Mouse (Mus musculus) midbrain, embryonic 11.5 days (tissue): ENCODE data around the gene Zc3h7a. TPM values are rescaled to one million over a fixed set of nuclear protein-coding genes. Genes with fewer than 3 reads are reported as not detected.
A peak's percentile ranks its signal among the peaks of the same experiment; 100 is the strongest.
"Not testable (repeated sequence)": the region's sequence is repeated elsewhere in the genome, so short reads cannot be mapped to it uniquely, and the experiment has no call there.

Experiments used
- ATAC-seq: fragments of 200-750 bp; cut with Nextera tagmentation; 2 replicates; pipeline ENCODE4 v1.8.0; 2017; ENCODE audit warnings: moderate TSS enrichment, moderate library complexity; ENCODE audit not compliant: low FRiP score
- DNase-seq: peaks from one replicate; pipeline ENCODE4 v3.0.0; 2015; ENCODE audit warnings: low spot score; ENCODE audit errors: missing footprints
- H3K27ac ChIP-seq: fragments of 300-500 bp; sonication (generic); 2 replicates; pipeline ENCODE4 v1.5.1; 2014; ENCODE audit warnings: low read depth, low read length
- H3K27me3 ChIP-seq: fragments of 300-500 bp; sonication (generic); 2 replicates; pipeline ENCODE4 v1.6.1; 2014; ENCODE audit warnings: mild to moderate bottlenecking, low read length, moderate library complexity, mixed read lengths; ENCODE audit not compliant: control insufficient read depth, insufficient read depth
- H3K36me3 ChIP-seq: fragments of 300-500 bp; sonication (generic); 2 replicates; pipeline ENCODE4 v1.6.1; 2014; ENCODE audit warnings: mild to moderate bottlenecking, low read length, moderate library complexity, mixed read lengths; ENCODE audit not compliant: control insufficient read depth, insufficient read depth
- H3K4me1 ChIP-seq: fragments of 300-500 bp; sonication (generic); 2 replicates; pipeline ENCODE4 v1.6.1; 2014; ENCODE audit warnings: low read length; ENCODE audit not compliant: control insufficient read depth, insufficient read depth
- H3K4me2 ChIP-seq: fragments of 300-500 bp; sonication (generic); 2 replicates; pipeline ENCODE4 v1.6.1; 2014; ENCODE audit warnings: mild to moderate bottlenecking, moderate library complexity
- H3K4me3 ChIP-seq: fragments of 300-500 bp; sonication (generic); 2 replicates; pipeline ENCODE4 v1.5.1; 2014; ENCODE audit warnings: low read depth, low read length
- H3K9ac ChIP-seq: fragments of 300-500 bp; sonication (generic); 2 replicates; pipeline ENCODE4 v1.6.1; 2014; ENCODE audit warnings: low read length
- H3K9me3 ChIP-seq: fragments of 300-500 bp; sonication (generic); 2 replicates; pipeline ENCODE4 v1.6.1; 2016; ENCODE audit warnings: low read length; ENCODE audit not compliant: control insufficient read depth
- WGBS: fragments of 180-500 bp; shearing (Covaris S2); extraction: QIAGEN DNeasy Blood & Tissue Kit; methylation state at CpG from one replicate; pipeline ENCODE4 v1.1.7; 2014; 5-methylcytosine and 5-hydroxymethylcytosine counted together
- polyA plus RNA-seq: library from polyadenylated mRNA; unstranded; fragments of >200 nt; fragmentation: Nextera tagmentation; extraction: Ambion mirVana; gene quantifications from 2 replicates; pipeline ENCODE4 v1.2.1, GENCODE M21; 2014

Gene Zc3h7a
- polyA plus RNA-seq, 1 experiment from 2014 or later: 82.2 TPM

DNA sequence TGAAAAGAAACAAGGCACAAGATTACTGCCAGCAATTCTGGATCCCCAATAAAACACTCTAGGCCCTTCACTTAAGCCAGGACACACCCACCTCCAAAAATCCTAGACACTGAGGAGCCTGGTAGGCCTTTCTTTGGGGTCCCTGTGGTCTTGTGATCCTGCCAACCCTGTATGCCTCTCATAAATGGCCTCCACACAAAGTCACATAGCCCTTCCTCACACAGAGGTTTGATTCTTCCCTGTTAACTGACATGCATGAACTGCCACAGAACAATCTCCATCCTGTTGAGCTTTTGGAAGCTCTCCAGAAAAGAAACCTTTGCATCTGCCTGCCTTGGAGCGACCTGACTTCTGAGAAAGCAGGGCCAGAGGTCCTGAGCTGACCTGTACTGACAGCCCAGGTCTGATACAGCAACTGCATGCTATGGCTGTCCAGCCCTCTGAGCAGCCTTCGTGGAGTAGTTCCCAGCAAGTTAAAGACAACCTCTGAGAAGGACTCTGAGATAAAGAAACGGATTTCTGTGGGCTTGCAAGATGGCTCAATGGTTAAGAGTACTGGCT, 11.4 kb downstream of the Zc3h7a start:
- WGBS: 84% methylated on average over 3 of the region's 3 CpGs
- H3K36me3 ChIP-seq: no peaks in the 10 kb centered on the region
- no peaks in the 10 kb centered on the region for H3K9me3 ChIP-seq
- H3K27ac ChIP-seq: no peak overlapping the region
- H3K9ac ChIP-seq: no peak overlapping the region
- H3K4me2 ChIP-seq: no peak overlapping the region
- H3K4me1 ChIP-seq: no peaks in the 10 kb centered on the region
- no peak for ATAC-seq
- no peak overlapping the region for H3K4me3 ChIP-seq
- no peaks in the 10 kb centered on the region for H3K27me3 ChIP-seq
- DNase-seq: no peak

DNA sequence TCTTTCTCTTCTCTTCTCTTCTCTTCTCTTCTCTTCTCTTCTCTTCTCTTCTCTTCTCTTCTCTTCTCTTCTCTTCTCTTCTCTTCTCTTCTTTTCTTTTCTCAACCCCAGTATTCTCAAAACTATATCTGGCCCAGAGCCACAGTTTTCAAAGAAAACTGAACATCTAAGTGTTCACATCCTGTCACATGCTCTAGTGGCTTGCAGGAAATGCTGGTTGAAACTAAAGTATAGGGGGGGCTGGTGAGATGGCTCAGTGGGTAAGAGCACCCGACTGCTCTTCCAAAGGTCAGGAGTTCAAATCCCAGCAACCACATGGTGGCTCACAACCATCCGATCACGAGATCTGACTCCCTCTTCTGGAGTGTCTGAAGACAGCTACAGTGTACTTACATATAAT, 18.5 kb downstream of the Zc3h7a start:
- not testable (repeated sequence) for H3K36me3 ChIP-seq, DNase-seq, H3K9ac ChIP-seq, H3K4me1 ChIP-seq, H3K4me2 ChIP-seq, ATAC-seq, H3K27ac ChIP-seq, H3K27me3 ChIP-seq, H3K9me3 ChIP-seq, H3K4me3 ChIP-seq
- WGBS: 59% methylated on average over 1 of the region's 3 CpGs

DNA sequence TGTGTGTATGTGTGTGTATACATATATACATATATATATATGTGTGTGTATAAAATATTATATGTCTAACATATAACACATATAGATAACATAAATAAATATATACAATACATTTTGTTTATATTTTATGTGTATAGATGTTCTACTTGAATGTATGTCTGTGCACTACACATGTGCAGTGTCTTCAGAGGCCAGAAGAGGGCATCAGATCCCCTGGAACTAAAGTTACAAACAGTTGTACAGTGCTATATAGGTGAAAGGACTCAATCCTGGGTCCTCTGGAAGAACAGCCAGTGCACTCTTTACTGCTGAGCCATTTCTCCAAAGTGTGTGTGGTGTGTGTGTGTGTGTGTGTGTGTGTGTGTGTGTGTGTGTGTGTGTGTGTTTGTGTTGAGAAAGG, 21.7 kb downstream of the Zc3h7a start:
- H3K4me3 ChIP-seq: no peak overlapping the region
- H3K27ac ChIP-seq: no peak overlapping the region
- DNase-seq (no peak), ATAC-seq (no peak)
- H3K27me3 ChIP-seq: no peaks in the 10 kb centered on the region
- no peak overlapping the region for H3K4me2 ChIP-seq
- H3K9me3 ChIP-seq: no peaks in the 10 kb centered on the region
- H3K36me3 ChIP-seq: 0 out of 2 replicates have a peak, but pooled peaks cover 5% of the 10 kb centered on the region
- no peaks in the 10 kb centered on the region for H3K4me1 ChIP-seq
- no peak overlapping the region for H3K9ac ChIP-seq

DNA sequence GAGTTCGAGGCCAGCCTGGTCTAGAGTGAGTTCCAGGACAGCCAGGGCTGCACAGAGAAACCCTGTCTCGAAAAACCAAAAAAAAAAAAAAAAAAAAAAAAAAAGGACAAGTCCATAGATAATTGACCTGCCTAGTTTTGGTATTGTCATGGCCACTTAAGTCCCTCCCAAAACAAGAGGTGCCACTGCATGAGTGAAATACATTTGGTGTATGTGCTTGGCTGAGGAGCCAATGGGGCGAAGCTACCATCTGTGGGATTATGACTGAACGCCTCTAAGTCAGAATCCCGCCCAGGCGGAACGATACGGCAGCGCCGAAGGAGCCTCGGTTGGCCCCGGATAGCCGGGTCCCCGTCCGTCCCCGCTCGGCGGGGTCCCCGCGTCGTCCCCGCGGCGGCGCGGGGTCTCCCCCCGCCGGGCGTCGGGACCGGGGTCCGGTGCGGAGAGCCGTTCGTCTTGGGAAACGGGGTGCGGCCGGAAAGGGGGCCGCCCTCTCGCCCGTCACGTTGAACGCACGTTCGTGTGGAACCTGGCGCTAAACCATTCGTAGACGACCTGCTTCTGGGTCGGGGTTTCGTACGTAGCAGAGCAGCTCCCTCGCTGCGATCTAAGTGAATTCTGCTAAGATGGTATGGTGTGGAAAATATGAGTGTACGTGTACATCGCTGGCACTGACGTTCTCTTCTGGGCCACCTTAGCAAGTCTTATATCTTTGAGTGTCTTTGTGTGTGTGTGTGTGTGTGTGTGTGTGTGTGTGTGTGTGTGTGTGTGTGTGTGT, 32.3 kb downstream of the Zc3h7a start:
- not testable (repeated sequence) for H3K27me3 ChIP-seq, H3K4me2 ChIP-seq, H3K4me3 ChIP-seq, H3K27ac ChIP-seq, ATAC-seq, H3K9ac ChIP-seq, H3K9me3 ChIP-seq, H3K4me1 ChIP-seq
- H3K36me3 ChIP-seq: peaks cover 12% of the 10 kb centered on the region; the same call in 1 of the 2 replicates
- 15% methylated on average over 54 of the region's 56 CpGs for WGBS
- peak; percentile 91 for DNase-seq

DNA sequence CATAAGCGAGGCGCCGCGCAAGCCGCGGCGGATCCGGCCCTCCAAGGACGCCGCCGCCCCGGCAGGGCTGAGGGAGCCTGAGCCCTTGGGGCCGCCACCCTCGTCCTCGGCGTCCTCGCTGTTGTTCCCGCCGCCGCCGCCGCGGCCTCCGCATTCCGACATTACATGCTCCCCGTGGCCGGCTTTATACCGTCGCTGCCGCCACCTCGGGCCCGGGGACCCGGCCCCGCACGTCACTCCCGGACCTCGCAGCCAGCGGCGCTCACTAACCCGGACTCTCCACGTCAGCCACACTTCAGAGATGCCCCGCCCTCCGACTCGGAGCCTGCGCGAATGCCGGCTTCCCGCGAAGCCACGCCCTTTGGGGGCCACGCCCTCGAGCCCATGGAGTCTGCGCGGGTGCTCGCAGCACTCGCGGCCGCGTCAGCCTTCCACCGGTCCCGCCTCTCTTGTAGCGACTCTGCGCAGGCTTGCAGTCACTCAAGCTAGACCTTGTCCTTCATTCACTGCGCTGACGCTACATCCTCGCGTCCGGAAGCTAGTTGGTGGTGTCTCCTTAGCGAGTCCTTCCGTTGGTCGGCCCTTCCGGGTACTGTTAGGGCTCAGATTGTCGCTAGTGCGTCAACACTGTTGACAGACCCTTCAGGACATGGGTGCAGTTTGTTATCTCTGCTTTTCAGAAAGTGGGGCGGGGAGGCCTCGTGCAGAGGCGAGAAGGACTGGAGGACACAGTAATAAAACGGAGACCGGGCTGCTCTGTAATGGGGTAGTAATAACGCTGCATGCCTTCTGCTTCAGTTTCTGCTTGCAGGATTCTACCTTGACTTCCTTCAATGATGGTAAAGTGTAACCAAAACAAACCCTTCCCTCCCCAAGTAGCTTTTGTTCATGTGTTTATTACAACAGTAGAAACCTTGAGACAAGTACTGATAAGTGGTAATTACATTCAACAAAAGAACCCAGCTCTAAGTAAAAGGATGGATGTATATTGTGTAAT, 41.5 kb downstream of the Zc3h7a start, which contains the start of gene Txndc11:
Gene Txndc11 (minus strand): TSS at position 303 of the 997 bp plus-strand sequence.
- Histone ChIP-seq H3K9ac (peak within 1 kb of the TSS; percentile 89), H3K9me3 (no peaks in the 10 kb centered on the region), H3K4me2 (peak within 1 kb of the TSS; percentile 52), H3K4me1 (peaks cover 14% of the 10 kb centered on the region), H3K4me3 (peak within 1 kb of the TSS; percentile 91), H3K36me3 (no peaks in the 10 kb centered on the region), H3K27me3 (no peaks in the 10 kb centered on the region), H3K27ac (peak within 1 kb of the TSS; percentile 83)
- under 1% methylated on average over 80 of the region's 80 CpGs for WGBS
- DNase-seq: peak; percentile 99
- ATAC-seq: peak; percentile 99

DNA sequence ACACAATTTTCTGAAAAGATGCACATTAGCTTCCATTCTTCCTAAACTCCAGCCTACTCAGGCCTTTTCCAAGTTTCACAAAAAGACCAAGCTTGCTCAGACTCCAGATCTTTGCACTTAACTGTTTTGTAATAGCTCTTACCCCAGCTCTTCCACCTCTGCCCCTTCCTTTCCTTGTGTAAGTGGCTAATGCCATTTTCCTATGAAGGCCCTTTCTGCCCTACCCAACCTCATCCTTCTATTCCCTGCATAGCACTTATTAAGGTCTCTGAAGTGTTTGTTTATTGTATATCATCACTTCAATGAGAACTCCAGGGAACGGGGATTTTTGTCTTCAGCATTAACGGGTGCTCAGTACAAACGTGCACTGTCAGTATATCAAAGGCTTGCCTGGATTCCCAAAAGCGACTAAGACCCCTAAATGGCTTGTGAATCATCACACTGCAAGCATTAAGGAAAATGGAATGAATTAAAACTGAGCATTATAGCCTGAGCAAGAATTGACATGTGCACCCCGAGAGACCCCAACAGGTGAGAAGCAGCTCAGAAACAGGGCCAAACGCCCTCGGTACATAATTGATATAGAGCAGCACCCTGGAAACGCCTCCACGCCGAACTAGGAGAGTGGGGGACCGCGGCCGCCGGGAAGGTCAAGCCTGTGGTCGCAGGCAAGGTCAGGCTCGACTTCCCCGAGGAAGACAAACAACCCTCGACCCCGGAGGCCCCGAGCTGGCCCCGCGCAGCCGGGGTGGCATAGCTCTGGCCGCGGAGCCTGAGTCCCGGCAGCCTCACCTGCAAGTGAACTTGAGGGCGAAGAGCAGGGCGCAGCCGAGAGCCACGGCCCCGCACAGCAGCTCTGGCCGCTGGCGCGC, 42.5 kb downstream of the Zc3h7a start:
- WGBS: under 1% methylated on average over 34 of the region's 34 CpGs
- Histone ChIP-seq H3K36me3 (no peaks in the 10 kb centered on the region), H3K4me1 (peaks cover 14% of the 10 kb centered on the region), H3K9ac (peak overlapping the region; percentile 89), H3K9me3 (no peaks in the 10 kb centered on the region), H3K4me2 (peak overlapping the region; percentile 52), H3K27me3 (no peaks in the 10 kb centered on the region), H3K4me3 (peak overlapping the region; percentile 91), H3K27ac (peak overlapping the region; percentile 59)
- ATAC-seq: no peak; the same call in 1 of the 2 replicates
- DNase-seq: peak; percentile 85

DNA sequence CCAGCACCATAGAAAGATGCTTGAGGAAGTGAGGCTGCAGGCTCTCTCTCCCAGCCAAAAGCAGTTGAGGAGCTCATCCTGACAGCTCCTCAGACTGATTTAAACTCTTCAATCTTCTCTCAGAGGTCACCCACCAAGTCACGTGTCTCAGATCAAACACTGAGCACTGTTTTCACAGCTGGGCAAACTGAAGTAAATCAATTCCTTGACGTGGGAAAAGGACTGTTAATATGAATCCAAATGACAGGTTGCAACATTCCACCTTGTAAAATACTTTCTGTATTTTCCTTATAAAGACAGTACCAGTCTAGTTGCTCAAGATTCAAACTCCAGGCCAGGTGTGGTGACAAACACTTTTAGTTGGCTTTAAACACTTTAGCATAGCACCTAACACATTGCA, 43.4 kb downstream of the Zc3h7a start:
- H3K9ac ChIP-seq: peak overlapping the region; percentile 89; the same call in 1 of the 2 replicates
- 23% methylated on average over 2 of the region's 2 CpGs for WGBS
- no peak overlapping the region for H3K27ac ChIP-seq
- ATAC-seq (no peak), DNase-seq (no peak)
- no peaks in the 10 kb centered on the region for H3K27me3 ChIP-seq
- peak overlapping the region; percentile 91; the same call in 1 of the 2 replicates for H3K4me3 ChIP-seq
- peak overlapping the region; percentile 52 for H3K4me2 ChIP-seq
- no peaks in the 10 kb centered on the region for H3K9me3 ChIP-seq
- H3K36me3 ChIP-seq: no peaks in the 10 kb centered on the region
- H3K4me1 ChIP-seq: peaks cover 14% of the 10 kb centered on the region

DNA sequence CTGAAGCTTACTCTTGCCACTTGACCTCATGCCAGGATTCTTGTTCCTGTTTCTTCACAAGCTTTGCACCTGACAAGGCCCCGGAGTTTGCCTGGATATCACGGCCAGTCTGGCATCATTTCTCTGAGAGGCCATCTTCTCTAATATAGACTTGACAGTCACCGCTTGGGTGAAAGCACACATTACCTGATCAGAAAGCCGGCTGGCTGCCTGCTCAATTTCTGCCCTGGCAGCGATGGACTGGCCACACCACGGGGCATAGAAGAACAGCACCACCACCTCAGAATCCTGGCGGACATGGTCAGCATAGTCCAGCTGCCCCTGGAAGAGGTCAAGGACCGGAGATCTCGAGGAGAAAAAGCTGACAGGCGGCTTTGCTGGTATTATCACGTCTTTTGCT, 47.9 kb downstream of the Zc3h7a start:
- Histone ChIP-seq H3K4me3 (no peak overlapping the region), H3K4me2 (no peak overlapping the region), H3K36me3 (peaks cover 2% of the 10 kb centered on the region; the same call in 1 of the 2 replicates), H3K4me1 (peaks cover 9% of the 10 kb centered on the region), H3K27me3 (no peaks in the 10 kb centered on the region), H3K9me3 (no peaks in the 10 kb centered on the region), H3K27ac (no peak overlapping the region), H3K9ac (no peak overlapping the region)
- DNase-seq (no peak), ATAC-seq (no peak)
- 93% methylated on average over 11 of the region's 11 CpGs for WGBS
